Mouse (Mus musculus) ES-E14 (cell line): ENCODE results near the gene Sec16a.

Experiments used
- HCFC1 ChIP-seq: IDR thresholded peaks from 2 replicates; pipeline ENCODE4 v1.6.1; 2012; ENCODE audit warnings: low read length, inconsistent platforms, borderline replicate concordance; ENCODE audit not compliant: insufficient read depth
- MAFK ChIP-seq: IDR thresholded peaks from 2 replicates; pipeline ENCODE4 v1.6.1; 2014; ENCODE audit warnings: mild to moderate bottlenecking, low read depth, low read length, inconsistent platforms; ENCODE audit not compliant: insufficient read depth
- ZC3H11A ChIP-seq: IDR thresholded peaks from 2 replicates; pipeline ENCODE4 v1.6.1; 2012; ENCODE audit warnings: low read depth, mild to moderate bottlenecking, inconsistent platforms, low read length, borderline replicate concordance

GRCm38 (mm10) chr2:26362991-26363390, 82.0 kb downstream of the Sec16a start:
- TF ChIP-seq ZC3H11A (no peak), MAFK (no peak), HCFC1 (no peak)
